Mouse (Mus musculus): ENCODE data around the gene Sh2d5. TPM values are rescaled to one million over a fixed set of nuclear protein-coding genes. Genes with fewer than 3 reads are reported as not detected.

Sh2d5 gene
- polyA plus RNA-seq, 1 experiment from 2014 or later = 0.87 TPM

DNA sequence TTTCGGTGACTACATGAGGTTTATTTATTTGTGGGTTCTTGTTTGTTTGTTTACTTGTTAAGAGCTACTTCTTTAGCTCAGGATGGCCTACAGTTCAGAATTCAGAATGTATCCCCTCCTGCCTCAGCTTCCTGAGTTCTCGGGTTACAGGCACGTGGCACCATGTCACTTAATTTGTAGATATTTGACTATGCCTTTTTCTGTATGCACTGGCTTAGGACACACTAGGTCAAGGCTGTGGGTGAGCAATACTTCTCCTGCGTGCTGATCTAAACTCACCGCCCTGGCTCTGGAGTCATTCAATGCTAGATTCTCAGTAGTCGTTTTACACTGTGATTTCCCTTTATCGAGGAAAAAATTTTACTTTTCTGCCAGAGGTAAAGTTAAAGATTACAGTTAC, 29.4 kb upstream of the Sh2d5 start:
- Histone ChIP-seq H3K4me3 (no peak overlapping the region), H3K4me2 (peak overlapping the region; percentile 84; the same call in 1 of the 2 replicates), H3K27me3 (replicated peaks) (no peaks in the 10 kb centered on the region), H3K9ac (no peak overlapping the region; the same call in 1 of the 2 replicates), H3K4me1 (peaks cover 42% of the 10 kb centered on the region), H3K27ac (peak overlapping the region; percentile 29; the same call in 1 of the 2 replicates), H3K9me3 (replicated peaks) (no peaks in the 10 kb centered on the region), H3K36me3 (peaks cover 66% of the 10 kb centered on the region)
- ATAC-seq = no peak
- 55% methylated on average over 7 of the region's 7 CpGs for WGBS (ENCODE audit: insufficient replicate concordance)

DNA sequence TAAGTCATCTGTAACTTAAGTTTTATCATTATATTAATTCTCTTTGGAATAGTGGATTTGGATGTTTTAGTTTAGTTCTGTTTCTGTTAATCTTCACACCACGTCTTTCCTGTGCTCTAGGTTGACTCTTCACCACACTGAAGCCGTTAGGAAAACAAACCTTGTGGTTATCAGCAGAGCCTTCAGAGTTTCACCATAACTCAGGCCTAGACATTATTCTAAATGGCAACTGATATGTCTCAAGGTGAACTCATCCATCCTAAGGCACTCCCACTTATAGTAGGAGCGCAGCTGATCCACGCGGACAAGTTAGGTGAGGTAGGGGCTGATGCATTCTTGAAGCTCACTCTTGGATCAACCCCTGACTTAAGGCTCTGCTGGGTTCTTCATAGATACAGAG, 28.8 kb upstream of the Sh2d5 start:
- H3K4me1 ChIP-seq = peaks cover 38% of the 10 kb centered on the region
- peaks cover 73% of the 10 kb centered on the region for H3K36me3 ChIP-seq
- no peaks in the 10 kb centered on the region for H3K27me3 ChIP-seq (replicated peaks)
- WGBS (ENCODE audit: insufficient replicate concordance) = 60% methylated on average over 5 of the region's 5 CpGs
- H3K9me3 ChIP-seq (replicated peaks) = no peaks in the 10 kb centered on the region
- H3K4me3 ChIP-seq = no peak overlapping the region
- H3K9ac ChIP-seq = peak overlapping the region; percentile 4; the same call in 1 of the 2 replicates
- no peak overlapping the region for H3K27ac ChIP-seq
- peak overlapping the region; percentile 84; the same call in 1 of the 2 replicates for H3K4me2 ChIP-seq
- no peak for ATAC-seq

GRCm38 (mm10) chr4:138222396-138222795, 27.8 kb upstream of the Sh2d5 start:
- peaks cover 83% of the 10 kb centered on the region for H3K36me3 ChIP-seq
- H3K27ac ChIP-seq = no peak overlapping the region; the same call in 1 of the 2 replicates
- ATAC-seq = no peak
- H3K4me3 ChIP-seq = no peak overlapping the region
- 70% methylated on average over 5 of the region's 5 CpGs for WGBS (ENCODE audit: insufficient replicate concordance)
- no peak overlapping the region for H3K9ac ChIP-seq
- peaks cover 38% of the 10 kb centered on the region for H3K4me1 ChIP-seq
- H3K9me3 ChIP-seq (replicated peaks) = no peaks in the 10 kb centered on the region
- no peaks in the 10 kb centered on the region for H3K27me3 ChIP-seq (replicated peaks)
- H3K4me2 ChIP-seq = no peak overlapping the region

DNA sequence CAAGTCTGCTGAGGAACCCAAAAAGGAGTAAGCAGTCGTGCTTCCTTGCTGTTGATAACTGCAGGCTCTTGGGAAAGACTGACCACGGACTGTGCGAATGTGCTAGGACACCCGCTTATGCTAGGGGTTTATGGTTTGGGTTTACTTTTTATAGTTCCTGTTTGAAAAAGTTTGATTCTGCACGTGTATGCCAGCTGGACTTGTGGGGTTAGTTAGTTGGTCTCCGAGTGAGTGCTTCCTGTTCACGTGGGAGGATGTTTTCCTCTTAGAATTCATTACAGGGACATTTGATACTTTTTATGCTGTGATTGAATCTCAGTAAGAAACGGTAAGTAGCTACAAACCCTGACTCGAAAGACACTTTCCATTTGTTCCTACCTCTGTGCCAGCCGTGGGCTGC, 26.6 kb upstream of the Sh2d5 start:
- H3K9ac ChIP-seq = no peak overlapping the region
- WGBS (ENCODE audit: insufficient replicate concordance) = 82% methylated on average over 10 of the region's 10 CpGs

GRCm38 (mm10) chr4:138246756-138247665, 3.2 kb upstream of the Sh2d5 start:
- no peak overlapping the region for H3K27ac ChIP-seq
- no peaks in the 10 kb centered on the region for H3K9me3 ChIP-seq (replicated peaks)
- peaks cover 60% of the 10 kb centered on the region for H3K36me3 ChIP-seq
- ATAC-seq = no peak
- no peak overlapping the region for H3K4me3 ChIP-seq
- H3K4me1 ChIP-seq = peaks cover 30% of the 10 kb centered on the region
- H3K4me2 ChIP-seq = no peak overlapping the region
- WGBS (ENCODE audit: insufficient replicate concordance) = 72% methylated on average over 27 of the region's 27 CpGs
- H3K27me3 ChIP-seq (replicated peaks) = peaks cover 30% of the 10 kb centered on the region
- no peak overlapping the region for H3K9ac ChIP-seq

More for the DNA sequence above, 26.6 kb upstream of the Sh2d5 start:
- H3K9me3 ChIP-seq (replicated peaks) = no peaks in the 10 kb centered on the region
- no peak for ATAC-seq
- no peak overlapping the region for H3K27ac ChIP-seq
- H3K27me3 ChIP-seq (replicated peaks) = no peaks in the 10 kb centered on the region
- H3K4me1 ChIP-seq = peaks cover 30% of the 10 kb centered on the region
- H3K4me2 ChIP-seq = no peak overlapping the region
- no peak overlapping the region for H3K4me3 ChIP-seq
- peaks cover 95% of the 10 kb centered on the region for H3K36me3 ChIP-seq

DNA sequence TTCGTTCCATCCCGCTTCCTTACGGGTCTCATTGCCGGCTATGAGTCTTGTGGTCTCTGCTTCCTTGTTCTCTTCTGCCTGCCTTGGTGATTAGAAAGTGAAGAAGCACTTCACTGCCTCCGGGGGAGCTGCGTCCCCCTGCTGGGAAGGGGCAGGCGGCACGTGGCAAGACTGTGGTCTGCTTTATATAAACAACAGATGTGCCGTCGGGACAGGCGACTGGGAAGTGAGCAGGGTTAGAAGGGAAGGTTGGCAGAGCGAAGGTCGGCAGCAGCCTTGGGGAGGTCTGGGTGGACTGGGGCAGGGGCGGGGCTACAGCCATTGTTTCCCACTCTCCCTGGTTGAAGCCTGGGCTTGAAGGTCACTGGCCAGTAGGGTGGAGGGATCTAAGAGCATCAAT, 1.6 kb downstream of the Sh2d5 start:
- Histone ChIP-seq H3K27me3 (replicated peaks) (peaks cover 73% of the 10 kb centered on the region), H3K9me3 (replicated peaks) (no peaks in the 10 kb centered on the region)
- no peak for ATAC-seq

GRCm38 (mm10) chr4:138252231-138252630, 2.0 kb downstream of the Sh2d5 start:
- no peak overlapping the region for H3K4me3 ChIP-seq
- peaks cover 76% of the 10 kb centered on the region for H3K27me3 ChIP-seq (replicated peaks)

More for the DNA sequence above, 1.6 kb downstream of the Sh2d5 start:
- H3K4me2 ChIP-seq = peak overlapping the region; percentile 88
- 1% methylated on average over 14 of the region's 14 CpGs for WGBS (ENCODE audit: insufficient replicate concordance)
- no peak overlapping the region for H3K9ac ChIP-seq
- peaks cover 33% of the 10 kb centered on the region for H3K4me1 ChIP-seq
- no peak overlapping the region for H3K27ac ChIP-seq
- H3K36me3 ChIP-seq = peaks cover 12% of the 10 kb centered on the region
- peak overlapping the region; percentile 30 for H3K4me3 ChIP-seq

DNA sequence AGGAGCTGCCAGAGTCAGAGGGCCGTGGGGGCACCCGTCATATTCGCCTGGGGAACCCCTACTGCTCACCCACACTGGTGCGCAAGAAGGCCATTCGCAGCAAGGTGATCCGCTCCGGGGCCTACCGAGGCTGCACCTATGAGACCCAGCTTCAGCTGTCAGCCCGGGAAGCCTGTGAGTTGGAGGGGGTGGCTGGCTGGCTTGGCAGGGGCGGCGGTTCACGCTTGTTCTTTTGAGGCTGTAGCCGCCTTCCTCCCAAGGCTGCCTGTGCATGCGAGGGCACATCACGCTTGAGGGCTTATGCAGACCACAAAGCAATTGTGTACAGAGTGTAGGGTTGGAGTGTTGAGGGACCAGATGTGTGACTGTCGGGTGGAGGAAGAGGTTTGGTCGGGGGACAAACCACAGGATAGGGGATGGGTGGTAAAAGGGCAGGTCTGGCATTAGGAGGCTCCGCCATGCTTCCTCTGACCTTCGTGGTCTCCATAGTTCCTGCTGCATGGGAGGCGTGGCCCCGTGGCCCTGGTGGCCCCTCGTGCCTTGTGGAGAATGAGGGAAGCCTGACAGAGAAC, 7.0 kb downstream of the Sh2d5 start:
- Histone ChIP-seq H3K27me3 (replicated peaks) (peaks cover 78% of the 10 kb centered on the region), H3K27ac (no peak overlapping the region), H3K9me3 (replicated peaks) (no peaks in the 10 kb centered on the region), H3K4me1 (peaks cover 11% of the 10 kb centered on the region), H3K4me2 (no peak overlapping the region), H3K9ac (no peak overlapping the region), H3K36me3 (no peaks in the 10 kb centered on the region), H3K4me3 (no peak overlapping the region)
- no peak for ATAC-seq
- whole genome bisulfite sequencing (ENCODE audit: insufficient replicate concordance) = 45% methylated on average over 22 of the region's 22 CpGs

More at GRCm38 (mm10) chr4:138252231-138252630, 2.0 kb downstream of the Sh2d5 start:
- Histone ChIP-seq H3K9me3 (replicated peaks) (no peaks in the 10 kb centered on the region), H3K4me1 (peaks cover 33% of the 10 kb centered on the region), H3K4me2 (peak overlapping the region; percentile 88), H3K36me3 (peaks cover 8% of the 10 kb centered on the region), H3K27ac (no peak overlapping the region), H3K9ac (no peak overlapping the region)
- 20% methylated on average over 5 of the region's 5 CpGs for WGBS (ENCODE audit: insufficient replicate concordance)
- ATAC-seq = no peak

GRCm38 (mm10) chr4:138258663-138259062, 8.5 kb downstream of the Sh2d5 start:
- H3K4me3 ChIP-seq = no peak overlapping the region
- ATAC-seq = no peak
- H3K4me2 ChIP-seq = no peak overlapping the region
- H3K9ac ChIP-seq = no peak overlapping the region
- 60% methylated on average over 7 of the region's 7 CpGs for WGBS (ENCODE audit: insufficient replicate concordance)
- no peaks in the 10 kb centered on the region for H3K36me3 ChIP-seq
- peaks cover 76% of the 10 kb centered on the region for H3K27me3 ChIP-seq (replicated peaks)
- peaks cover 18% of the 10 kb centered on the region for H3K4me1 ChIP-seq
- no peak overlapping the region for H3K27ac ChIP-seq
- no peaks in the 10 kb centered on the region for H3K9me3 ChIP-seq (replicated peaks)

- no peak overlapping the region for H3K9ac ChIP-seq
- H3K4me2 ChIP-seq = no peak overlapping the region
- H3K4me1 ChIP-seq = peaks cover 18% of the 10 kb centered on the region
- no peaks in the 10 kb centered on the region for H3K9me3 ChIP-seq (replicated peaks)
- peaks cover 76% of the 10 kb centered on the region for H3K27me3 ChIP-seq (replicated peaks)
- no peaks in the 10 kb centered on the region for H3K36me3 ChIP-seq
- ATAC-seq = no peak
- 42% methylated on average over 5 of the region's 5 CpGs for WGBS (ENCODE audit: insufficient replicate concordance)
- no peak overlapping the region for H3K27ac ChIP-seq
- no peak overlapping the region for H3K4me3 ChIP-seq
Observed at GRCm38 (mm10) chr4:138259482-138259881, 9.3 kb downstream of the Sh2d5 start.

GRCm38 (mm10) chr4:138261843-138262681, 11.9 kb downstream of the Sh2d5 start:
- peaks cover 67% of the 10 kb centered on the region for H3K27me3 ChIP-seq (replicated peaks)
- WGBS (ENCODE audit: insufficient replicate concordance) = 6% methylated on average over 59 of the region's 78 CpGs
- H3K9me3 ChIP-seq (replicated peaks) = no peaks in the 10 kb centered on the region
- no peaks in the 10 kb centered on the region for H3K36me3 ChIP-seq
- peak; percentile 83 for ATAC-seq
- peak overlapping the region; percentile 69 for H3K4me3 ChIP-seq
- peaks cover 18% of the 10 kb centered on the region for H3K4me1 ChIP-seq
- H3K4me2 ChIP-seq = peak overlapping the region; percentile 84
- H3K9ac ChIP-seq = peak overlapping the region; percentile 55
- H3K27ac ChIP-seq = no peak overlapping the region

Data from liver, embryonic 12.5 days (tissue).